Mouse (Mus musculus) ES-Bruce4 (cell line): Measurements from ENCODE around the gene Scrg1. TPM values are rescaled to one million over a fixed set of nuclear protein-coding genes. Genes with fewer than 3 reads are reported as not detected.

Source experiments
- H3K27ac ChIP-seq: 2 replicates; pipeline ENCODE4 v1.5.1; 2012; ENCODE audit warnings: low read length, inconsistent platforms; ENCODE audit not compliant: insufficient read depth
- H3K27me3 ChIP-seq: 2 replicates; pipeline ENCODE4 v1.6.1; 2012; ENCODE audit warnings: mild to moderate bottlenecking, low read length, inconsistent platforms; ENCODE audit not compliant: control insufficient read depth, poor library complexity, insufficient read depth, severe bottlenecking
- H3K36me3 ChIP-seq: 2 replicates; pipeline ENCODE4 v1.6.1; 2012; ENCODE audit warnings: inconsistent platforms, mild to moderate bottlenecking, low read length, moderate library complexity; ENCODE audit not compliant: control insufficient read depth, poor library complexity, insufficient read depth, severe bottlenecking
- H3K4me1 ChIP-seq: one replicate; pipeline ENCODE4 v1.8.1; 2011; ENCODE audit warnings: low read length; ENCODE audit not compliant: control insufficient read depth, insufficient read depth
- H3K4me3 ChIP-seq: 2 replicates; pipeline ENCODE4 v1.5.1; 2011; ENCODE audit warnings: low read depth, mild to moderate bottlenecking, low read length
- H3K9ac ChIP-seq: 2 replicates; pipeline ENCODE4 v1.6.1; 2012; ENCODE audit warnings: low read depth, mild to moderate bottlenecking, inconsistent platforms; ENCODE audit not compliant: poor library complexity, severe bottlenecking
- H3K9me3 ChIP-seq: replicated peaks from 2 replicates; pipeline ENCODE4 v1.6.1; 2012; ENCODE audit warnings: mild to moderate bottlenecking, low read length, inconsistent platforms; ENCODE audit not compliant: control insufficient read depth, poor library complexity, insufficient read depth, severe bottlenecking
- CTCF ChIP-seq: IDR thresholded peaks from one replicate; pipeline ENCODE4 v1.8.1; 2011; ENCODE audit warnings: low read depth, low read length
- EP300 ChIP-seq: IDR thresholded peaks from 2 replicates; pipeline ENCODE4 v1.6.1; 2011; ENCODE audit warnings: low read depth, low read length; ENCODE audit not compliant: insufficient read depth
- POLR2A ChIP-seq: IDR thresholded peaks from one replicate; pipeline ENCODE4 v1.8.1; 2011; ENCODE audit warnings: low read length; ENCODE audit not compliant: insufficient read depth
- polyA plus RNA-seq: library from polyadenylated mRNA; stranded (reverse); fragments of >200 nt; gene quantifications from 2 replicates; pipeline ENCODE4 v1.2.4, GENCODE M21; 2011; ENCODE audit warnings: low read depth; ENCODE audit not compliant: missing spikeins, insufficient read depth, insufficient read length

Scrg1 gene
- polyA plus RNA-seq, 1 experiment = not detected

GRCm38 (mm10) chr8:57462839-57463238 is 7.1 kb downstream of the Scrg1 start:
- Histone ChIP-seq H3K4me1 (peaks cover 2% of the 10 kb centered on the region), H3K4me3 (no peak overlapping the region), H3K27ac (no peak overlapping the region), H3K27me3 (no peaks in the 10 kb centered on the region), H3K36me3 (no peaks in the 10 kb centered on the region), H3K9ac (no peak overlapping the region), H3K9me3 (no peaks in the 10 kb centered on the region)
- no peak for TF ChIP-seq EP300
- no peak for TF ChIP-seq POLR2A
- no peak for TF ChIP-seq CTCF

GRCm38 (mm10) chr8:57463757-57464156 is 8.0 kb downstream of the Scrg1 start:
- Histone ChIP-seq H3K9me3 (no peaks in the 10 kb centered on the region), H3K27ac (no peak overlapping the region), H3K36me3 (no peaks in the 10 kb centered on the region), H3K4me3 (no peak overlapping the region), H3K9ac (no peak overlapping the region), H3K4me1 (peaks cover 2% of the 10 kb centered on the region), H3K27me3 (no peaks in the 10 kb centered on the region)
- TF ChIP-seq EP300 = no peak
- no peak for TF ChIP-seq CTCF
- no peak for TF ChIP-seq POLR2A

GRCm38 (mm10) chr8:57468624-57469023 is 12.9 kb downstream of the Scrg1 start:
- no peaks in the 10 kb centered on the region for H3K36me3 ChIP-seq
- no peak for TF ChIP-seq POLR2A
- no peak for TF ChIP-seq EP300
- TF ChIP-seq CTCF = no peak
- no peak overlapping the region for H3K27ac ChIP-seq
- H3K4me3 ChIP-seq = no peak overlapping the region
- no peaks in the 10 kb centered on the region for H3K9me3 ChIP-seq
- no peaks in the 10 kb centered on the region; the same call in 1 of the 2 replicates for H3K27me3 ChIP-seq
- H3K4me1 ChIP-seq = peaks cover 2% of the 10 kb centered on the region
- H3K9ac ChIP-seq = no peak overlapping the region

- Histone ChIP-seq H3K27ac (no peak overlapping the region), H3K36me3 (no peaks in the 10 kb centered on the region), H3K4me3 (no peak overlapping the region), H3K27me3 (no peaks in the 10 kb centered on the region; the same call in 1 of the 2 replicates), H3K9me3 (no peaks in the 10 kb centered on the region), H3K9ac (no peak overlapping the region), H3K4me1 (peaks cover 2% of the 10 kb centered on the region)
- TF ChIP-seq EP300 (no peak), POLR2A (no peak), CTCF (no peak)
These were observed 15.1 kb downstream of the Scrg1 start for GRCm38 (mm10) chr8:57470863-57471262.

GRCm38 (mm10) chr8:57473751-57474150 is 18.0 kb downstream of the Scrg1 start:
- TF ChIP-seq CTCF = no peak
- TF ChIP-seq POLR2A = no peak
- no peak for TF ChIP-seq EP300
- Histone ChIP-seq H3K4me1 (no peaks in the 10 kb centered on the region), H3K9me3 (no peaks in the 10 kb centered on the region), H3K27me3 (no peaks in the 10 kb centered on the region; the same call in 1 of the 2 replicates), H3K36me3 (no peaks in the 10 kb centered on the region), H3K27ac (no peak overlapping the region), H3K9ac (no peak overlapping the region), H3K4me3 (no peak overlapping the region)

GRCm38 (mm10) chr8:57478406-57478805 is 22.7 kb downstream of the Scrg1 start:
- H3K4me1 ChIP-seq = no peaks in the 10 kb centered on the region
- no peaks in the 10 kb centered on the region for H3K27me3 ChIP-seq
- no peak overlapping the region for H3K9ac ChIP-seq

GRCm38 (mm10) chr8:57479700-57480099 is 24.0 kb downstream of the Scrg1 start:
- no peaks in the 10 kb centered on the region for H3K9me3 ChIP-seq
- no peak overlapping the region for H3K4me3 ChIP-seq
- TF ChIP-seq EP300 = no peak
- TF ChIP-seq POLR2A = no peak
- no peak for TF ChIP-seq CTCF
- no peaks in the 10 kb centered on the region for H3K27me3 ChIP-seq
- peaks cover 16% of the 10 kb centered on the region for H3K36me3 ChIP-seq
- no peaks in the 10 kb centered on the region for H3K4me1 ChIP-seq
- no peak overlapping the region for H3K9ac ChIP-seq
- no peak overlapping the region for H3K27ac ChIP-seq

More at GRCm38 (mm10) chr8:57478406-57478805, 22.7 kb downstream of the Scrg1 start:
- TF ChIP-seq CTCF = no peak
- TF ChIP-seq POLR2A = no peak
- TF ChIP-seq EP300 = no peak
- H3K27ac ChIP-seq = no peak overlapping the region
- H3K36me3 ChIP-seq = peaks cover 12% of the 10 kb centered on the region
- H3K4me3 ChIP-seq = no peak overlapping the region
- H3K9me3 ChIP-seq = no peaks in the 10 kb centered on the region
